Mouse (Mus musculus): ENCODE data around the gene Igf1. TPM values are rescaled to one million over a fixed set of nuclear protein-coding genes. Genes with fewer than 3 reads are reported as not detected.

Gene Igf1
- polyA plus RNA-seq, 1 experiment from 2014 or later: 13.1 TPM

GRCm38 (mm10) chr10:87865712-87866111, 7.6 kb downstream of the Igf1 start:
- Histone ChIP-seq H3K4me1 (peaks cover 8% of the 10 kb centered on the region), H3K9me3 (replicated peaks) (no peaks in the 10 kb centered on the region), H3K27me3 (ENCODE audit: low read depth, poor library complexity, severe bottlenecking) (peaks cover 23% of the 10 kb centered on the region), H3K4me3 (no peak overlapping the region), H3K27ac (replicated peaks) (no peak overlapping the region), H3K36me3 (no peaks in the 10 kb centered on the region)
- WGBS: 84% methylated on average over 9 of the region's 9 CpGs
- no peak for DNase-seq (ENCODE audit: low spot score)

GRCm38 (mm10) chr10:87866448-87866847, 8.4 kb downstream of the Igf1 start:
- Histone ChIP-seq H3K36me3 (no peaks in the 10 kb centered on the region), H3K27ac (replicated peaks) (no peak overlapping the region), H3K4me3 (no peak overlapping the region), H3K4me1 (0 out of 2 replicates have a peak, but pooled peaks cover 3% of the 10 kb centered on the region), H3K27me3 (ENCODE audit: low read depth, poor library complexity, severe bottlenecking) (peaks cover 16% of the 10 kb centered on the region; the same call in 1 of the 2 replicates), H3K9me3 (replicated peaks) (no peaks in the 10 kb centered on the region)
- 86% methylated on average over 8 of the region's 8 CpGs for WGBS
- DNase-seq (ENCODE audit: low spot score): no peak

GRCm38 (mm10) chr10:87867217-87867616, 9.2 kb downstream of the Igf1 start:
- Histone ChIP-seq H3K9me3 (replicated peaks) (no peaks in the 10 kb centered on the region), H3K27me3 (ENCODE audit: low read depth, poor library complexity, severe bottlenecking) (peaks cover 9% of the 10 kb centered on the region; the same call in 1 of the 2 replicates), H3K27ac (replicated peaks) (no peak overlapping the region), H3K4me3 (no peak overlapping the region), H3K4me1 (0 out of 2 replicates have a peak, but pooled peaks cover 3% of the 10 kb centered on the region), H3K36me3 (no peaks in the 10 kb centered on the region)
- no peak for DNase-seq (ENCODE audit: low spot score)
- WGBS: 86% methylated on average over 2 of the region's 2 CpGs

- H3K9me3 ChIP-seq (replicated peaks): no peaks in the 10 kb centered on the region
- H3K27me3 ChIP-seq (ENCODE audit: low read depth, poor library complexity, severe bottlenecking): 0 out of 2 replicates have a peak, but pooled peaks cover 7% of the 10 kb centered on the region
- DNase-seq (ENCODE audit: low spot score): no peak
- no peak overlapping the region for H3K4me3 ChIP-seq
- H3K27ac ChIP-seq (replicated peaks): no peak overlapping the region
- H3K4me1 ChIP-seq: 0 out of 2 replicates have a peak, but pooled peaks cover 3% of the 10 kb centered on the region
- H3K36me3 ChIP-seq: no peaks in the 10 kb centered on the region
- 86% methylated on average over 4 of the region's 4 CpGs for WGBS
Measured at GRCm38 (mm10) chr10:87867631-87868030, 9.6 kb downstream of the Igf1 start.

- no peak overlapping the region for H3K27ac ChIP-seq (replicated peaks)
- no peak overlapping the region for H3K4me3 ChIP-seq
- WGBS: 65% methylated on average over 9 of the region's 9 CpGs
- no peaks in the 10 kb centered on the region for H3K9me3 ChIP-seq (replicated peaks)
- no peak for DNase-seq (ENCODE audit: low spot score)
- H3K27me3 ChIP-seq (ENCODE audit: low read depth, poor library complexity, severe bottlenecking): no peaks in the 10 kb centered on the region
- H3K36me3 ChIP-seq: no peaks in the 10 kb centered on the region
- H3K4me1 ChIP-seq: no peaks in the 10 kb centered on the region
Measured at GRCm38 (mm10) chr10:87868349-87869053, 10.4 kb downstream of the Igf1 start.

GRCm38 (mm10) chr10:87869151-87869550, 11.1 kb downstream of the Igf1 start:
- Histone ChIP-seq H3K4me1 (no peaks in the 10 kb centered on the region), H3K27me3 (ENCODE audit: low read depth, poor library complexity, severe bottlenecking) (no peaks in the 10 kb centered on the region), H3K36me3 (no peaks in the 10 kb centered on the region), H3K4me3 (no peak overlapping the region), H3K9me3 (replicated peaks) (no peaks in the 10 kb centered on the region), H3K27ac (replicated peaks) (no peak overlapping the region)
- DNase-seq (ENCODE audit: low spot score): no peak
- WGBS: 70% methylated on average over 2 of the region's 2 CpGs

- Histone ChIP-seq H3K4me1 (no peaks in the 10 kb centered on the region), H3K27me3 (ENCODE audit: low read depth, poor library complexity, severe bottlenecking) (no peaks in the 10 kb centered on the region), H3K9me3 (replicated peaks) (no peaks in the 10 kb centered on the region), H3K36me3 (no peaks in the 10 kb centered on the region), H3K27ac (replicated peaks) (no peak overlapping the region), H3K4me3 (no peak overlapping the region)
- WGBS: 64% methylated on average over 1 of the region's 1 CpGs
- DNase-seq (ENCODE audit: low spot score): no peak
Measured at GRCm38 (mm10) chr10:87869691-87870090, 11.6 kb downstream of the Igf1 start.

- H3K4me3 ChIP-seq: no peak overlapping the region
- H3K9me3 ChIP-seq (replicated peaks): no peaks in the 10 kb centered on the region
- no peak overlapping the region for H3K27ac ChIP-seq (replicated peaks)
- no peaks in the 10 kb centered on the region for H3K27me3 ChIP-seq (ENCODE audit: low read depth, poor library complexity, severe bottlenecking)
- no peak for DNase-seq (ENCODE audit: low spot score)
- no peaks in the 10 kb centered on the region for H3K36me3 ChIP-seq
- 70% methylated on average over 8 of the region's 8 CpGs for WGBS
- no peaks in the 10 kb centered on the region for H3K4me1 ChIP-seq
Measured at GRCm38 (mm10) chr10:87871863-87872647, 14.0 kb downstream of the Igf1 start.

- no peak for DNase-seq (ENCODE audit: low spot score)
- Histone ChIP-seq H3K4me1 (no peaks in the 10 kb centered on the region), H3K9me3 (replicated peaks) (no peaks in the 10 kb centered on the region), H3K36me3 (no peaks in the 10 kb centered on the region), H3K27me3 (ENCODE audit: low read depth, poor library complexity, severe bottlenecking) (no peaks in the 10 kb centered on the region), H3K27ac (replicated peaks) (no peak overlapping the region), H3K4me3 (no peak overlapping the region)
- 81% methylated on average over 5 of the region's 5 CpGs for WGBS
Measured at GRCm38 (mm10) chr10:87872854-87873253, 14.8 kb downstream of the Igf1 start.

GRCm38 (mm10) chr10:87873516-87873915, 15.5 kb downstream of the Igf1 start:
- Histone ChIP-seq H3K4me1 (no peaks in the 10 kb centered on the region), H3K27me3 (ENCODE audit: low read depth, poor library complexity, severe bottlenecking) (no peaks in the 10 kb centered on the region), H3K4me3 (no peak overlapping the region), H3K36me3 (no peaks in the 10 kb centered on the region), H3K9me3 (replicated peaks) (no peaks in the 10 kb centered on the region), H3K27ac (replicated peaks) (no peak overlapping the region)
- WGBS: 87% methylated on average over 3 of the region's 3 CpGs
- no peak for DNase-seq (ENCODE audit: low spot score)

- WGBS: 92% methylated on average over 7 of the region's 7 CpGs
- H3K36me3 ChIP-seq: no peaks in the 10 kb centered on the region
- H3K4me3 ChIP-seq: no peak overlapping the region
- H3K27me3 ChIP-seq (ENCODE audit: low read depth, poor library complexity, severe bottlenecking): no peaks in the 10 kb centered on the region
- no peak overlapping the region for H3K27ac ChIP-seq (replicated peaks)
- H3K4me1 ChIP-seq: no peaks in the 10 kb centered on the region
- H3K9me3 ChIP-seq (replicated peaks): no peaks in the 10 kb centered on the region
- no peak for DNase-seq (ENCODE audit: low spot score)
Measured at GRCm38 (mm10) chr10:87880071-87880785, 22.2 kb downstream of the Igf1 start.

- no peak overlapping the region for H3K27ac ChIP-seq (replicated peaks)
- H3K27me3 ChIP-seq (ENCODE audit: low read depth, poor library complexity, severe bottlenecking): no peaks in the 10 kb centered on the region
- no peaks in the 10 kb centered on the region for H3K36me3 ChIP-seq
- H3K9me3 ChIP-seq (replicated peaks): no peaks in the 10 kb centered on the region
- 94% methylated on average over 2 of the region's 2 CpGs for WGBS
- no peak for DNase-seq (ENCODE audit: low spot score)
- no peaks in the 10 kb centered on the region for H3K4me1 ChIP-seq
- H3K4me3 ChIP-seq: no peak overlapping the region
Measured at GRCm38 (mm10) chr10:87885326-87886040, 27.4 kb downstream of the Igf1 start.
